Mouse (Mus musculus) hindbrain, embryonic 11.5 days (tissue): ENCODE measurements around the gene Epm2aip1. TPM values are rescaled to one million over a fixed set of nuclear protein-coding genes. Genes with fewer than 3 reads are reported as not detected.

Source experiments
- ATAC-seq: fragments of 200-750 bp; cut with Nextera tagmentation; 2 replicates; pipeline ENCODE4 v1.8.0; 2017; ENCODE audit warnings: mild to moderate bottlenecking, moderate TSS enrichment, moderate library complexity; ENCODE audit not compliant: low FRiP score
- DNase-seq: peaks from one replicate; pipeline ENCODE4 v3.0.0-alpha.2; 2015; ENCODE audit warnings: low spot score
- H3K27ac ChIP-seq: fragments of 300-500 bp; sonication (generic); 2 replicates; pipeline ENCODE4 v1.5.1; 2014; ENCODE audit warnings: mild to moderate bottlenecking, low read depth, low read length
- H3K27me3 ChIP-seq: fragments of 300-500 bp; sonication (generic); 2 replicates; pipeline ENCODE4 v1.6.1; 2014; ENCODE audit warnings: mild to moderate bottlenecking, low read length, moderate library complexity, mixed read lengths; ENCODE audit not compliant: control insufficient read depth, insufficient read depth
- H3K36me3 ChIP-seq: fragments of 300-500 bp; sonication (generic); 2 replicates; pipeline ENCODE4 v1.6.1; 2014; ENCODE audit warnings: mild to moderate bottlenecking, low read length, moderate library complexity, mixed read lengths; ENCODE audit not compliant: control insufficient read depth, insufficient read depth
- H3K4me1 ChIP-seq: fragments of 300-500 bp; sonication (generic); replicated peaks from 2 replicates; pipeline ENCODE4 v1.6.1; 2014; ENCODE audit warnings: low read length, mixed read lengths; ENCODE audit not compliant: control insufficient read depth, insufficient read depth
- H3K4me2 ChIP-seq: fragments of 300-500 bp; sonication (generic); replicated peaks from 2 replicates; pipeline ENCODE4 v1.6.1; 2014; ENCODE audit warnings: mild to moderate bottlenecking, low read depth, low read length
- H3K4me3 ChIP-seq: fragments of 300-500 bp; sonication (generic); 2 replicates; pipeline ENCODE4 v1.5.1; 2014; ENCODE audit warnings: low read depth, low read length
- H3K9ac ChIP-seq: fragments of 300-500 bp; sonication (generic); 2 replicates; pipeline ENCODE4 v1.6.1; 2014; ENCODE audit warnings: low read depth, low read length
- H3K9me3 ChIP-seq: fragments of 300-500 bp; sonication (generic); 2 replicates; pipeline ENCODE4 v1.6.1; 2016; ENCODE audit warnings: low read length; ENCODE audit not compliant: control insufficient read depth
- WGBS: fragments of 180-500 bp; shearing (Covaris S2); extraction: QIAGEN DNeasy Blood & Tissue Kit; methylation state at CpG from one replicate; pipeline ENCODE4 v1.1.7; 2014; 5-methylcytosine and 5-hydroxymethylcytosine counted together
- polyA plus RNA-seq: library from polyadenylated mRNA; unstranded; fragments of >200 nt; fragmentation: Nextera tagmentation; extraction: Ambion mirVana; gene quantifications from 2 replicates; pipeline ENCODE4 v1.2.1, GENCODE M21; 2014

The Epm2aip1 gene
- polyA plus RNA-seq, result 36.3 and 43.5 TPM in 2 replicates

GRCm38 (mm10) chr9:111271434-111272160 is at the start of gene Epm2aip1, which contains the start of gene Mlh1:
Gene Epm2aip1 (plus strand): TSS chr9:111271929.
Gene Mlh1 (minus strand): TSS chr9:111271791.
- Histone ChIP-seq H3K9ac (peak within 1 kb of the TSS; percentile 76), H3K9me3 (no peaks in the 10 kb centered on the region), H3K27ac (peak within 1 kb of the TSS; percentile 89), H3K27me3 (no peaks in the 10 kb centered on the region), H3K4me3 (peak within 1 kb of the TSS; percentile 74), H3K4me2 (peak within 1 kb of the TSS; percentile 68), H3K4me1 (peaks cover 8% of the 10 kb centered on the region), H3K36me3 (no peaks in the 10 kb centered on the region)
- under 1% methylated on average over 62 of the region's 64 CpGs for WGBS
- peak; percentile 99 for DNase-seq
- peak; percentile 100 for ATAC-seq

GRCm38 (mm10) chr9:111223406-111223805 is 48.3 kb upstream of the Epm2aip1 start:
- ATAC-seq (no peak), DNase-seq (no peak)
- WGBS, result 82% methylated on average over 5 of the region's 5 CpGs
- Histone ChIP-seq H3K4me1 (no peaks in the 10 kb centered on the region), H3K4me3 (no peak overlapping the region), H3K4me2 (no peak overlapping the region), H3K36me3 (0 out of 2 replicates have a peak, but pooled peaks cover 8% of the 10 kb centered on the region), H3K27me3 (no peaks in the 10 kb centered on the region), H3K9me3 (no peaks in the 10 kb centered on the region), H3K27ac (no peak overlapping the region), H3K9ac (no peak overlapping the region)

GRCm38 (mm10) chr9:111228446-111228845 is 43.3 kb upstream of the Epm2aip1 start:
- Histone ChIP-seq H3K4me3 (no peak overlapping the region), H3K4me2 (no peak overlapping the region), H3K36me3 (peaks cover 11% of the 10 kb centered on the region), H3K9ac (no peak overlapping the region), H3K27ac (no peak overlapping the region), H3K27me3 (no peaks in the 10 kb centered on the region), H3K4me1 (no peaks in the 10 kb centered on the region), H3K9me3 (no peaks in the 10 kb centered on the region)
- 96% methylated on average over 5 of the region's 5 CpGs for WGBS
- no peak for DNase-seq
- ATAC-seq, result no peak

GRCm38 (mm10) chr9:111234701-111235100 is 37.0 kb upstream of the Epm2aip1 start:
- Histone ChIP-seq H3K9me3 (no peaks in the 10 kb centered on the region), H3K27ac (no peak overlapping the region), H3K27me3 (no peaks in the 10 kb centered on the region), H3K4me1 (no peaks in the 10 kb centered on the region), H3K9ac (no peak overlapping the region), H3K4me3 (no peak overlapping the region), H3K36me3 (peaks cover 3% of the 10 kb centered on the region; the same call in 1 of the 2 replicates), H3K4me2 (no peak overlapping the region)
- ATAC-seq, result no peak
- 89% methylated on average over 9 of the region's 9 CpGs for WGBS
- no peak for DNase-seq

GRCm38 (mm10) chr9:111237726-111238125 is 34.0 kb upstream of the Epm2aip1 start:
- DNase-seq, result no peak
- no peak for ATAC-seq
- no peaks in the 10 kb centered on the region for H3K36me3 ChIP-seq
- no peak overlapping the region for H3K4me3 ChIP-seq
- no peak overlapping the region for H3K4me2 ChIP-seq
- H3K9ac ChIP-seq, result no peak overlapping the region
- H3K4me1 ChIP-seq, result no peaks in the 10 kb centered on the region
- H3K27me3 ChIP-seq, result no peaks in the 10 kb centered on the region
- no peak overlapping the region for H3K27ac ChIP-seq
- no peaks in the 10 kb centered on the region for H3K9me3 ChIP-seq

- no peak overlapping the region for H3K27ac ChIP-seq
- no peaks in the 10 kb centered on the region for H3K27me3 ChIP-seq
- H3K4me2 ChIP-seq, result no peak overlapping the region
- H3K9ac ChIP-seq, result no peak overlapping the region
- no peaks in the 10 kb centered on the region for H3K4me1 ChIP-seq
- H3K36me3 ChIP-seq, result no peaks in the 10 kb centered on the region
- 88% methylated on average over 4 of the region's 4 CpGs for WGBS
- ATAC-seq (no peak), DNase-seq (no peak)
- H3K4me3 ChIP-seq, result no peak overlapping the region
- no peaks in the 10 kb centered on the region for H3K9me3 ChIP-seq
Measured at GRCm38 (mm10) chr9:111239821-111240220, 31.9 kb upstream of the Epm2aip1 start.

GRCm38 (mm10) chr9:111243384-111243783 is 28.3 kb upstream of the Epm2aip1 start:
- Histone ChIP-seq H3K4me3 (no peak overlapping the region), H3K36me3 (no peaks in the 10 kb centered on the region), H3K9ac (no peak overlapping the region), H3K27me3 (no peaks in the 10 kb centered on the region), H3K4me1 (no peaks in the 10 kb centered on the region), H3K9me3 (no peaks in the 10 kb centered on the region), H3K4me2 (no peak overlapping the region), H3K27ac (no peak overlapping the region)
- WGBS, result 87% methylated on average over 6 of the region's 6 CpGs
- ATAC-seq (no peak), DNase-seq (no peak)

GRCm38 (mm10) chr9:111245546-111245945 is 26.2 kb upstream of the Epm2aip1 start:
- no peak for ATAC-seq
- no peaks in the 10 kb centered on the region for H3K4me1 ChIP-seq
- H3K4me3 ChIP-seq, result no peak overlapping the region
- no peak overlapping the region for H3K27ac ChIP-seq
- H3K9ac ChIP-seq, result no peak overlapping the region
- 0 out of 2 replicates have a peak, but pooled peaks cover 3% of the 10 kb centered on the region for H3K36me3 ChIP-seq
- H3K9me3 ChIP-seq, result no peaks in the 10 kb centered on the region
- H3K4me2 ChIP-seq, result no peak overlapping the region
- DNase-seq, result no peak
- no peaks in the 10 kb centered on the region for H3K27me3 ChIP-seq
- 84% methylated on average over 6 of the region's 6 CpGs for WGBS

- no peaks in the 10 kb centered on the region for H3K9me3 ChIP-seq
- H3K4me1 ChIP-seq, result no peaks in the 10 kb centered on the region
- H3K27me3 ChIP-seq, result no peaks in the 10 kb centered on the region
- DNase-seq (peak; percentile 23), ATAC-seq (no peak)
- no peak overlapping the region for H3K4me3 ChIP-seq
- WGBS, result 93% methylated on average over 3 of the region's 3 CpGs
- H3K4me2 ChIP-seq, result no peak overlapping the region
- H3K9ac ChIP-seq, result no peak overlapping the region
- H3K36me3 ChIP-seq, result 0 out of 2 replicates have a peak, but pooled peaks cover 3% of the 10 kb centered on the region
- H3K27ac ChIP-seq, result no peak overlapping the region
Measured at GRCm38 (mm10) chr9:111247682-111248246, 24.0 kb upstream of the Epm2aip1 start.
